Mouse (Mus musculus) mature B cell (primary cell): Measurements from ENCODE around the gene Arhgap11a.

ENCODE experiments used
- in situ Hi-C: fragments of 300-500 bp; cut with MboI; formaldehyde crosslinking; loops from 2 replicates; pipeline ENCODE4 v1.14.3; 2019

Gene Arhgap11a

GRCm38 (mm10) chr2:113848245-113849121 is at the start of gene Arhgap11a:
Gene Arhgap11a (minus strand): TSS chr2:113848661.
- in situ Hi-C loops = no loop called here

GRCm38 (mm10) chr2:113893385-113894122 is 45.1 kb upstream of the Arhgap11a start:
- in situ Hi-C loops = no loop called here

GRCm38 (mm10) chr2:113887166-113887565 is 38.7 kb upstream of the Arhgap11a start:
- in situ Hi-C loops = no loop called here

- in situ Hi-C loops = no loop called here
Measured at GRCm38 (mm10) chr2:113886061-113886460, 37.6 kb upstream of the Arhgap11a start.

GRCm38 (mm10) chr2:113870115-113870514 is 21.7 kb upstream of the Arhgap11a start:
- in situ Hi-C loops = no loop called here

GRCm38 (mm10) chr2:113868404-113868803 is 19.9 kb upstream of the Arhgap11a start:
- in situ Hi-C loops = no loop called here

GRCm38 (mm10) chr2:113866155-113866554 is 17.7 kb upstream of the Arhgap11a start:
- in situ Hi-C loops = no loop called here

- in situ Hi-C loops = no loop called here
Measured at GRCm38 (mm10) chr2:113849141-113849540, 680 bp upstream of the Arhgap11a start.

GRCm38 (mm10) chr2:113847678-113848244 is 700 bp downstream of the Arhgap11a start:
- in situ Hi-C loops = no loop called here

- in situ Hi-C loops = no loop called here
Measured at GRCm38 (mm10) chr2:113845081-113845480, 3.4 kb downstream of the Arhgap11a start.

GRCm38 (mm10) chr2:113841656-113842437 is 6.6 kb downstream of the Arhgap11a start:
- in situ Hi-C loops = no loop called here

- in situ Hi-C loops = no loop called here
Measured at GRCm38 (mm10) chr2:113839488-113839887, 9.0 kb downstream of the Arhgap11a start.

GRCm38 (mm10) chr2:113835219-113835618 is 13.2 kb downstream of the Arhgap11a start:
- in situ Hi-C loops = no loop called here

GRCm38 (mm10) chr2:113828943-113829882 is 19.2 kb downstream of the Arhgap11a start, which contains the start of gene Scg5:
Gene Scg5 (minus strand): TSS chr2:113829121.
- in situ Hi-C loops = no loop called here

- in situ Hi-C loops = no loop called here
Measured at GRCm38 (mm10) chr2:113828086-113828942, 20.1 kb downstream of the Arhgap11a start.

GRCm38 (mm10) chr2:113823909-113824308 is 24.6 kb downstream of the Arhgap11a start:
- in situ Hi-C loops = no loop called here

GRCm38 (mm10) chr2:113822367-113822766 is 26.1 kb downstream of the Arhgap11a start:
- in situ Hi-C loops = no loop called here

- in situ Hi-C loops = no loop called here
Measured at GRCm38 (mm10) chr2:113821176-113821734, 27.2 kb downstream of the Arhgap11a start.

- in situ Hi-C loops = no loop called here
Measured at GRCm38 (mm10) chr2:113820117-113820516, 28.3 kb downstream of the Arhgap11a start.
